Mouse (Mus musculus) stomach, postnatal 0 days (tissue): ENCODE data around the gene Tbc1d13. TPM values are rescaled to one million over a fixed set of nuclear protein-coding genes. Genes with fewer than 3 reads are reported as not detected.

Experiments used
- ATAC-seq: fragments of 200-750 bp; cut with Nextera tagmentation; 2 replicates; pipeline ENCODE4 v1.8.0; 2017; ENCODE audit not compliant: low FRiP score, low TSS enrichment
- DNase-seq: peaks from one replicate; pipeline ENCODE4 v3.0.0-alpha.2; 2016; ENCODE audit warnings: low spot score
- H3K27ac ChIP-seq: fragments of 300-500 bp; sonication (generic); replicated peaks from 2 replicates; pipeline ENCODE4 v1.5.1; 2014; ENCODE audit warnings: mild to moderate bottlenecking, control low read depth
- H3K27me3 ChIP-seq: fragments of 300-500 bp; sonication (generic); 2 replicates; pipeline ENCODE4 v1.6.1; 2014; ENCODE audit warnings: low read length; ENCODE audit not compliant: control insufficient read depth, insufficient read depth
- H3K36me3 ChIP-seq: fragments of 300-500 bp; sonication (generic); 2 replicates; pipeline ENCODE4 v1.6.1; 2014; ENCODE audit warnings: low read length, mixed read lengths; ENCODE audit not compliant: control insufficient read depth, insufficient read depth
- H3K4me1 ChIP-seq: fragments of 300-500 bp; sonication (generic); replicated peaks from 2 replicates; pipeline ENCODE4 v1.6.1; 2014; ENCODE audit warnings: antibody characterized with exemption; ENCODE audit not compliant: control insufficient read depth, insufficient read depth
- H3K4me2 ChIP-seq: fragments of 300-500 bp; sonication (generic); replicated peaks from 2 replicates; pipeline ENCODE4 v1.6.1; 2014; ENCODE audit warnings: low read depth, mild to moderate bottlenecking, control low read depth, moderate library complexity
- H3K4me3 ChIP-seq: fragments of 300-500 bp; sonication (generic); 2 replicates; pipeline ENCODE4 v1.5.1; 2014; ENCODE audit warnings: low read depth, low read length, control low read depth
- H3K9ac ChIP-seq: fragments of 300-500 bp; sonication (generic); 2 replicates; pipeline ENCODE4 v1.6.1; 2014; ENCODE audit warnings: mild to moderate bottlenecking, low read length, control low read depth, mixed read lengths
- H3K9me3 ChIP-seq: fragments of 300-500 bp; sonication (generic); 2 replicates; pipeline ENCODE4 v1.6.1; 2016; ENCODE audit warnings: low read length; ENCODE audit not compliant: control insufficient read depth
- CTCF ChIP-seq: IDR thresholded peaks from 2 replicates; pipeline ENCODE4 v1.5.1; 2016; ENCODE audit warnings: antibody characterized with exemption, low read depth, mild to moderate bottlenecking, moderate library complexity
- EP300 ChIP-seq: optimal IDR thresholded peaks from 2 replicates; pipeline ENCODE3; 2016; ENCODE audit warnings: antibody characterized with exemption
- WGBS: fragments of 180-500 bp; shearing (Covaris S2); extraction: QIAGEN DNeasy Blood & Tissue Kit; methylation state at CpG from one replicate; pipeline ENCODE4 v1.1.7; 2014; 5-methylcytosine and 5-hydroxymethylcytosine counted together
- polyA plus RNA-seq: library from polyadenylated mRNA; unstranded; fragments of >200 nt; fragmentation: Nextera tagmentation; extraction: Ambion mirVana; gene quantifications from 2 replicates; pipeline ENCODE4 v1.2.1, GENCODE M21; 2015

The Tbc1d13 gene
- polyA plus RNA-seq, 1 experiment from 2014 or later: 3.9 TPM

- H3K36me3 ChIP-seq: peaks cover 30% of the 10 kb centered on the region
- ATAC-seq (0 out of 2 replicates have a peak, but pooled peaks have one; percentile 45), DNase-seq (peak; percentile 69)
- TF ChIP-seq EP300: no peak
- TF ChIP-seq CTCF: peak; percentile 87
- H3K27me3 ChIP-seq: no peaks in the 10 kb centered on the region
- H3K4me3 ChIP-seq: no peak overlapping the region
- H3K4me2 ChIP-seq: no peak overlapping the region
- H3K9ac ChIP-seq: no peak overlapping the region
- H3K9me3 ChIP-seq: no peaks in the 10 kb centered on the region
- no peak overlapping the region for H3K27ac ChIP-seq
- no peaks in the 10 kb centered on the region for H3K4me1 ChIP-seq
These were observed 27.2 kb upstream of the Tbc1d13 start for GRCm38 (mm10) chr2:30106364-30106763.

DNA sequence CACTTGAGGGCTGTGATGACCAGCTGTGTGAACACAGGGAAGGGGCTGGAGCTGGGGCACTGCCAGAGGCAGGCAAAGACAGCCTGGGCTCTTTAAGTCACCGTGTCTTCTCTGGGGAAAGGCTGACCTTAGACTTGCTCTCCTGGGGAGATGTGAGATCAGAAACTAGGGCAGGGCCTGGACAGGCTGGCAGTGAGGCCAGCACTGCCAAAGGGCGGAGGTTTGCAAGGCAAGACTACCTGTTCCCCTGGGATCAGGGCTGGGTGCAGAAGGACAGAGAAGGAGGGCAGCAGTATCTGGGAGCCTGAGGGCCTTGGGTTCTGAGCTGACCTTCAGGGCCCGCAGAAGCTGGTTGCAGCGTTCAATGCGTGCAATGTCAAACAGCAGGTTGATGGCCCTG, 25.9 kb upstream of the Tbc1d13 start:
- Histone ChIP-seq H3K4me1 (no peaks in the 10 kb centered on the region), H3K4me3 (no peak overlapping the region), H3K36me3 (peaks cover 28% of the 10 kb centered on the region), H3K27ac (no peak overlapping the region), H3K27me3 (no peaks in the 10 kb centered on the region), H3K4me2 (no peak overlapping the region), H3K9me3 (no peaks in the 10 kb centered on the region), H3K9ac (no peak overlapping the region)
- WGBS: 89% methylated on average over 5 of the region's 5 CpGs
- TF ChIP-seq CTCF (no peak), EP300 (no peak)
- ATAC-seq (no peak), DNase-seq (no peak)

GRCm38 (mm10) chr2:30108260-30108659, 25.3 kb upstream of the Tbc1d13 start:
- Histone ChIP-seq H3K9me3 (no peaks in the 10 kb centered on the region), H3K4me2 (no peak overlapping the region), H3K36me3 (peaks cover 29% of the 10 kb centered on the region), H3K27ac (no peak overlapping the region), H3K9ac (no peak overlapping the region), H3K4me3 (no peak overlapping the region), H3K27me3 (no peaks in the 10 kb centered on the region), H3K4me1 (no peaks in the 10 kb centered on the region)
- TF ChIP-seq CTCF (no peak), EP300 (no peak)
- WGBS: 85% methylated on average over 4 of the region's 4 CpGs
- DNase-seq (no peak), ATAC-seq (no peak)

GRCm38 (mm10) chr2:30111500-30111899, 22.0 kb upstream of the Tbc1d13 start:
- Histone ChIP-seq H3K27me3 (no peaks in the 10 kb centered on the region), H3K4me1 (no peaks in the 10 kb centered on the region), H3K9me3 (no peaks in the 10 kb centered on the region), H3K4me2 (no peak overlapping the region), H3K9ac (no peak overlapping the region), H3K4me3 (no peak overlapping the region), H3K36me3 (peaks cover 24% of the 10 kb centered on the region), H3K27ac (no peak overlapping the region)
- WGBS: 85% methylated on average over 2 of the region's 2 CpGs
- ATAC-seq (no peak), DNase-seq (no peak)
- TF ChIP-seq EP300 (no peak), CTCF (no peak)

- Histone ChIP-seq H3K36me3 (peaks cover 21% of the 10 kb centered on the region), H3K9ac (no peak overlapping the region), H3K27me3 (no peaks in the 10 kb centered on the region), H3K9me3 (no peaks in the 10 kb centered on the region), H3K4me2 (no peak overlapping the region), H3K4me1 (no peaks in the 10 kb centered on the region), H3K27ac (no peak overlapping the region), H3K4me3 (no peak overlapping the region)
- TF ChIP-seq CTCF (no peak), EP300 (no peak)
- ATAC-seq: no peak
- no peak for DNase-seq
- WGBS: 89% methylated on average over 5 of the region's 5 CpGs
These were observed 21.0 kb upstream of the Tbc1d13 start for GRCm38 (mm10) chr2:30112564-30112963.

GRCm38 (mm10) chr2:30119641-30120051, 13.9 kb upstream of the Tbc1d13 start:
- Histone ChIP-seq H3K9me3 (no peaks in the 10 kb centered on the region), H3K4me3 (no peak overlapping the region), H3K9ac (no peak overlapping the region), H3K27ac (no peak overlapping the region), H3K36me3 (no peaks in the 10 kb centered on the region), H3K4me1 (no peaks in the 10 kb centered on the region), H3K27me3 (no peaks in the 10 kb centered on the region), H3K4me2 (no peak overlapping the region)
- TF ChIP-seq EP300: no peak
- TF ChIP-seq CTCF: no peak
- DNase-seq (no peak), ATAC-seq (no peak)
- WGBS: 54% methylated on average over 6 of the region's 6 CpGs
